Mouse (Mus musculus) megakaryocyte, embryonic 14.5 days (primary cell): ENCODE data around the gene Cdrt4.

ENCODE experiments used
- FLI1 ChIP-seq: IDR thresholded peaks from 2 replicates; pipeline ENCODE4 v1.6.1; 2012; ENCODE audit warnings: low read length, inconsistent platforms, mixed read lengths
- GATA1 ChIP-seq: IDR thresholded peaks from 3 replicates; pipeline ENCODE4 v1.6.1; 2012; ENCODE audit warnings: mixed read lengths, low read length, inconsistent platforms, borderline replicate concordance

DNA sequence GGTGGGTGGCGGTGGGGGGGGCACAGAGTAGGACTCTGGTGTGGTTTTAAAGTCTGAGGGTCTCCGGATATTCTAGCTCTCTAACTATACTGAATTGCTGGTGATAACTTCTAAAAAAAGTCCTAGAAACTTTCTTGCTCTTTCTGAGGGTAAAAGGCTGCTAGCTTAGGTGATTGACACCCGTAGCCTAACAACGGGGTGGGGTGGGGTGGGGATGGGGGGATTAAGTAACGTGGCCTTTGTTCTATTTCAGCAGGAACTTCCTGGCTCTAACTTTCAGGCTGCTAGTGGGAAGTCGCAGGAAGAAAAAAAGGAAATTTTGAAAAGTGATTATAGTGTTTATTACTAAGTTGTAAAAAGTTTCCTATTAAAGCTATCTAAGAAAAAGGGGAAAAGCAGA is 4.8 kb downstream of the Cdrt4 start:
- TF ChIP-seq GATA1 (no peak), FLI1 (no peak)
